Comparison of ENCODE assay signal across 33 mouse cellular contexts in genomic region chr2:170530256-170530655, GRCm38 (mm10). TPM values are rescaled to one million over a fixed set of nuclear protein-coding genes. Genes with fewer than 3 reads are reported as not detected.
"Had no signal": no experiment of that assay in that cellular context is flagged by ENCODE, and none has a peak within 500 bp of the region (broad histone marks: within the 10 kb centered on the region; RNA-seq: fewer than 3 reads in every experiment).

No protein-coding gene starts in this region.

- H3K4me1 ChIP-seq: heart, embryonic 10.5 days; heart, embryonic 12.5 days; hindbrain, embryonic 13.5 days; hindbrain, embryonic 15.5 days; kidney, embryonic 15.5 days; liver, embryonic 13.5 days; liver, embryonic 15.5 days had no signal

- H3K27me3 ChIP-seq: heart, embryonic 12.5 days; hindbrain, embryonic 13.5 days; hindbrain, embryonic 15.5 days; kidney, embryonic 15.5 days; limb, embryonic 12.5 days; liver, embryonic 13.5 days; liver, embryonic 15.5 days had no signal

- H3K9me3 ChIP-seq: heart, embryonic 10.5 days; heart, embryonic 12.5 days; hindbrain, embryonic 13.5 days; hindbrain, embryonic 15.5 days; kidney, embryonic 15.5 days; limb, embryonic 10.5 days; limb, embryonic 12.5 days; liver, embryonic 13.5 days; liver, embryonic 15.5 days had no signal

- H3K36me3 ChIP-seq: heart, embryonic 10.5 days; heart, embryonic 12.5 days; hindbrain, embryonic 13.5 days; hindbrain, embryonic 15.5 days; kidney, embryonic 15.5 days; limb, embryonic 10.5 days; limb, embryonic 12.5 days; liver, embryonic 13.5 days; liver, embryonic 15.5 days had no signal

- DNase-seq: gastrocnemius, adult 2 months; gastrocnemius, postnatal 10 days; gastrocnemius, postnatal 25 days; heart, adult 18-20 months; heart, postnatal 10 days; kidney, adult 11 months; kidney, adult 2 months; kidney, adult 9 months; kidney, postnatal 14 days; kidney, postnatal 36 days; layer of hippocampus, adult 9-11 months; layer of hippocampus, postnatal 36 days; liver; liver, embryonic 13.5 days had no signal

- H3K4me3 ChIP-seq: gastrocnemius, adult 2 months; heart, embryonic 10.5 days; heart, embryonic 12.5 days; hindbrain, embryonic 13.5 days; hindbrain, embryonic 15.5 days; kidney, embryonic 15.5 days; left cerebral cortex, adult 2 months; limb, embryonic 10.5 days; limb, embryonic 12.5 days; liver, embryonic 13.5 days; liver, embryonic 15.5 days had no signal

RNA-seq across cellular contexts. Expression of gene Cyp24a1, which starts 33.3 kb away (rescaled TPM):
- total RNA-seq: gastrocnemius, adult 2 months; gastrocnemius, postnatal 10 days; gastrocnemius, postnatal 25 days; gastrocnemius, postnatal 4 days; granulocyte monocyte progenitor cell, adult 5-6 weeks; heart, adult 18-20 months; heart, adult 8-10 months; heart, postnatal 10 days; heart, postnatal 25 days; hematopoietic stem cell, adult 5-6 weeks; hindbrain, postnatal 0 days; layer of hippocampus, adult 18-20 months; layer of hippocampus, postnatal 14 days; layer of hippocampus, postnatal 36 days; left cerebral cortex, adult 2 months; left cerebral cortex, postnatal 14 days; left cerebral cortex, postnatal 36 days had no signal
